Mouse (Mus musculus): ENCODE results near the gene B3gntl1.

GRCm38 (mm10) chr11:121617371-121617770, 55.6 kb downstream of the B3gntl1 start:
- TF ChIP-seq EP300 (optimal IDR thresholded peaks at IDR 0.05), result no peak
- TF ChIP-seq CTCF (IDR thresholded peaks at IDR 0.05; ENCODE audit: low read depth), result no peak
